In genomic region chr9:100097028-100097427, GRCm38 (mm10) we compare ENCODE assay signal across 16 mouse cellular contexts.
A peak's percentile ranks its signal among the peaks of the same experiment; 100 is the strongest.
DNase-seq lines count a peak whose midpoint lies in the region; ATAC-seq lines count a peak whose summit lies in the region.
"Had no signal": no experiment of that assay in that cellular context is flagged by ENCODE, and none has a peak within 500 bp of the region (broad histone marks: within the 10 kb centered on the region; RNA-seq: fewer than 3 reads in every experiment).

No protein-coding gene starts in this region.

- H3K9me3 ChIP-seq in midbrain, embryonic 10.5 days (replicated peaks) = no peaks in the 10 kb centered on the region
- no peaks in the 10 kb centered on the region for H3K9me3 ChIP-seq in midbrain, embryonic 16.5 days (replicated peaks; ENCODE audit: control insufficient read depth, low read length, poor library complexity, severe bottlenecking)
- H3K9me3 ChIP-seq in hindbrain, embryonic 16.5 days (ENCODE audit: control insufficient read depth, low read length) = no peaks in the 10 kb centered on the region
- H3K9me3 ChIP-seq: heart, embryonic 15.5 days; liver, embryonic 13.5 days; stomach, embryonic 15.5 days had no signal

- no peak overlapping the region for H3K4me3 ChIP-seq in midbrain, embryonic 10.5 days
- no peak overlapping the region for H3K4me3 ChIP-seq in midbrain, embryonic 16.5 days (ENCODE audit: low read depth, low read length)
- H3K4me3 ChIP-seq in hindbrain, embryonic 16.5 days (ENCODE audit: low read length) = no peak overlapping the region
- H3K4me3 ChIP-seq: heart, embryonic 15.5 days; liver, embryonic 13.5 days; stomach, embryonic 15.5 days had no signal

- H3K27me3 ChIP-seq in midbrain, embryonic 10.5 days (ENCODE audit: low read depth, poor library complexity, severe bottlenecking) = peaks cover 93% of the 10 kb centered on the region
- H3K27me3 ChIP-seq in midbrain, embryonic 16.5 days (ENCODE audit: control insufficient read depth, insufficient read depth, low read depth, low read length) = peaks cover 5% of the 10 kb centered on the region
- no peaks in the 10 kb centered on the region for H3K27me3 ChIP-seq in hindbrain, embryonic 16.5 days (replicated peaks; ENCODE audit: control insufficient read depth, insufficient read depth, low read length)
- H3K27me3 ChIP-seq: heart, embryonic 15.5 days; liver, embryonic 13.5 days; stomach, embryonic 15.5 days had no signal

- H3K9ac ChIP-seq in midbrain, embryonic 16.5 days (ENCODE audit: low read depth, low read length) = no peak overlapping the region
- no peak overlapping the region for H3K9ac ChIP-seq in hindbrain, embryonic 16.5 days (ENCODE audit: low read depth, low read length)
- H3K9ac ChIP-seq: heart, embryonic 15.5 days; liver, embryonic 13.5 days; stomach, embryonic 15.5 days had no signal

- H3K4me2 ChIP-seq in midbrain, embryonic 16.5 days (ENCODE audit: low read length) = no peak overlapping the region
- H3K4me2 ChIP-seq in hindbrain, embryonic 16.5 days (ENCODE audit: low read length) = no peak overlapping the region
- H3K4me2 ChIP-seq: heart, embryonic 15.5 days; liver, embryonic 13.5 days; stomach, embryonic 15.5 days had no signal

- peaks cover 26% of the 10 kb centered on the region for H3K4me1 ChIP-seq in midbrain, embryonic 10.5 days
- no peaks in the 10 kb centered on the region for H3K4me1 ChIP-seq in midbrain, embryonic 16.5 days (ENCODE audit: control insufficient read depth, insufficient read depth, low read length)
- H3K4me1 ChIP-seq in hindbrain, embryonic 16.5 days (ENCODE audit: control insufficient read depth, insufficient read depth, low read depth, low read length) = no peaks in the 10 kb centered on the region
- H3K4me1 ChIP-seq: heart, embryonic 15.5 days; liver, embryonic 13.5 days; stomach, embryonic 15.5 days had no signal

- H3K36me3 ChIP-seq in midbrain, embryonic 10.5 days = no peaks in the 10 kb centered on the region
- H3K36me3 ChIP-seq in midbrain, embryonic 16.5 days (ENCODE audit: control insufficient read depth, insufficient read depth, low read length) = no peaks in the 10 kb centered on the region
- no peaks in the 10 kb centered on the region for H3K36me3 ChIP-seq in hindbrain, embryonic 16.5 days (ENCODE audit: control insufficient read depth, insufficient read depth, low read length)
- H3K36me3 ChIP-seq: heart, embryonic 15.5 days; liver, embryonic 13.5 days; stomach, embryonic 15.5 days had no signal

- peak; percentile 14 for DNase-seq in midbrain, embryonic 10.5 days (ENCODE audit: low spot score)
- DNase-seq in embryo, embryonic 9.5 days (ENCODE audit: extremely low spot score) = peak; percentile 27
- no peak for DNase-seq in frontal cortex, postnatal 36 days (ENCODE audit: low spot score in 2 of 2)
- DNase-seq in right cerebral cortex, adult 2 months (ENCODE audit: low spot score in 2 of 2) = no peak
- DNase-seq in left cerebral cortex, adult 8-10 months (ENCODE audit: low spot score in 2 of 2) = no peak
- DNase-seq: cerebellum, adult 9-10 months; gastrocnemius, postnatal 14 days; kidney, postnatal 36 days; liver, embryonic 13.5 days; right cerebral cortex, postnatal 25 days; thymus, postnatal 4 days had no signal

- WGBS in midbrain, embryonic 10.5 days = 58% methylated on average over 2 of the region's 2 CpGs
- 33% methylated on average over 2 of the region's 2 CpGs for WGBS in midbrain, embryonic 16.5 days
- WGBS in hindbrain, embryonic 16.5 days = 34% methylated on average over 2 of the region's 2 CpGs

- ATAC-seq in midbrain, embryonic 16.5 days = no peak
- peak; percentile 89 for ATAC-seq in hindbrain, embryonic 16.5 days
- ATAC-seq: intestine, embryonic 16.5 days had no signal

- H3K27ac ChIP-seq in midbrain, embryonic 10.5 days (replicated peaks) = no peak overlapping the region
- no peak overlapping the region for H3K27ac ChIP-seq in midbrain, embryonic 16.5 days (ENCODE audit: low read length)
- no peak overlapping the region for H3K27ac ChIP-seq in hindbrain, embryonic 16.5 days (ENCODE audit: low read depth, low read length)
- H3K27ac ChIP-seq: heart, embryonic 15.5 days; liver, embryonic 13.5 days; stomach, embryonic 15.5 days had no signal

Comparison
In these comparisons a context has a peak if more than half of its experiments do, and no peak if none do; other contexts are left out.
1. DNase-seq: peak in midbrain, embryonic 10.5 days (single experiment) and embryo, embryonic 9.5 days (single experiment); none in frontal cortex, postnatal 36 days (0 of 2), right cerebral cortex, adult 2 months (0 of 2) and left cerebral cortex, adult 8-10 months (0 of 2).